Mouse (Mus musculus): ENCODE results near the gene Clybl. TPM values are rescaled to one million over a fixed set of nuclear protein-coding genes. Genes with fewer than 3 reads are reported as not detected.

Gene Clybl
- polyA plus RNA-seq, 1 experiment from 2014 or later: 30.0 TPM

DNA sequence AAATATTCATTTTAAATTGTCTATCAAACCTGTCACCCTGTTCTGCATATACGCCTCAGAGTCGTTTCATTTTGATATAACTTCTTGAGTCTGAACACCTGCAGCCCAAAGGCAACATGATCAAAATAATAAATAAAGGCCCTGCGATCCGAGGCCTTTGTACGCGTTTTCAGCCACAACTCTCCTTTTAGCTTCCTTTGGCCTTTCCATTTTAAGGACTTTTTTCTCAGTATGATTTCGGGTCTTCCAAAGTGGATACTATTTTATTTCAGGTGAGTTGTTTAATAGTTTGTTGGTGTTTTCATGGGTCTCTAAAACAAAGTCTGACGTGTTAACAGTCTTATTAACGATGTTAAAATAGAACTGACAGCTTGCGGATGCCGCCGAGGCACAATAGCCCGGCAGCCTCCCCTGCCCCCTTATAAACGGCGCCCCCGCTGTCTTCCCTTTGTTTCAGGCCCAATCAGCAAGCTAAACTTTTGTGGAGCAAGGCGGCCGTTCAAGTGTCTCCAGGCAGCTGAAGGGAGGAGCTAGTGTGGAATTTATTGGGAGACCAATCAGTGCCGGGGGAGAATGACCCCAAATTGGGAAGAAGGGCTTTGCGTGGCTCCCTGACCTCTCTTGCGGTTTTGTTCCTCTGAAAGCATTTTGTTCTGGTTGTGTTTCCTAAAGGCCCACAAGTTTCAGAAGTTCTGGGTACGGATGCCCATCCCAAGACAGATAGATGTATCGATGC, 47.5 kb downstream of the Clybl start:
- Histone ChIP-seq H3K4me1 (no peaks in the 10 kb centered on the region), H3K9me3 (replicated peaks) (no peaks in the 10 kb centered on the region), H3K27ac (no peak overlapping the region), H3K9ac (no peak overlapping the region), H3K4me3 (no peak overlapping the region), H3K4me2 (no peak overlapping the region), H3K36me3 (no peaks in the 10 kb centered on the region), H3K27me3 (replicated peaks) (peaks cover 49% of the 10 kb centered on the region)
- WGBS (ENCODE audit: insufficient replicate concordance): 35% methylated on average over 23 of the region's 23 CpGs
- no peak for ATAC-seq

DNA sequence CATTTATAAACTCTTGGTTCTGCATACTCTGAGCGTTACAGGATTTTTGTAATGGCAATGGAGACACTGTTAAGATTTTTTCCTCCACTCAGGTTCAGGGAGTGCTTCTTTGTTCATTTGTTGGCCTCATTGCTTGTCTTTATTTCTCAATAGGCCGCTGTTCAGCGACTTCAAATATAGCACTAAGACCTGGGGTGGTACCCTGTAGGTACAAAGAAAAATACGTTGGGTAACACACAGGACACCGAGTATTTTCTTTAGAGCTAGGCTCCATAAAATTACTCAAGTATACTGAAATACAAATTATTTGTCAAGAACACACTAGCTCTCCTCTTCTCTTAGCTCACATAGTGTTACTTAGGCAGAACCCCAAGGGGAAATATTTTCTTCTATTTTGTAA, 48.5 kb downstream of the Clybl start:
- H3K4me2 ChIP-seq: no peak overlapping the region
- H3K27ac ChIP-seq: no peak overlapping the region
- H3K36me3 ChIP-seq: no peaks in the 10 kb centered on the region
- WGBS (ENCODE audit: insufficient replicate concordance): 77% methylated on average over 5 of the region's 5 CpGs
- no peak overlapping the region for H3K9ac ChIP-seq
- H3K27me3 ChIP-seq (replicated peaks): peaks cover 44% of the 10 kb centered on the region
- H3K9me3 ChIP-seq (replicated peaks): no peaks in the 10 kb centered on the region
- ATAC-seq: no peak
- H3K4me1 ChIP-seq: no peaks in the 10 kb centered on the region
- no peak overlapping the region for H3K4me3 ChIP-seq

DNA sequence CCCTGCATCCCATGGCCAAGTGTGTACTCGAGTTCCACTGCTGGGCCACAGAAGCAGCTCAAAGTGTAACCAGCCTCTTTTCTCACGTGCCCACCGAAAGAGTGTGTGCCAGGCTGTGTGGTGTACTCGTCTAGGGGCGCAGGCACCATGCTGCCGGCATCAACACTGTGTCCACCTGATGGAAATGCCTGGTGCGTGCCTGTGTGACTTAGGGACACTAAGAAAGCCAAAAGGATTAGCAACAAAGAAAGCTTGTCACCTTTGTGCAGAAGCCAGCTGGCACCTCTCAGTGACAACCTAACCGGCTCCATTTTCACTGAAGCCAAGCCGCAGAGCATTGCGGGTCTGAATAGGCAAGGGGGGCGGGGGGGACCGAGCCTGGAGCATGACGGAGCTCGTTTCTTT, 49.1 kb downstream of the Clybl start:
- WGBS (ENCODE audit: insufficient replicate concordance): 69% methylated on average over 14 of the region's 14 CpGs
- H3K9me3 ChIP-seq (replicated peaks): no peaks in the 10 kb centered on the region
- no peaks in the 10 kb centered on the region for H3K4me1 ChIP-seq
- ATAC-seq: no peak
- H3K27me3 ChIP-seq (replicated peaks): peaks cover 38% of the 10 kb centered on the region
- no peak overlapping the region for H3K9ac ChIP-seq
- no peak overlapping the region for H3K27ac ChIP-seq
- no peak overlapping the region for H3K4me2 ChIP-seq
- no peaks in the 10 kb centered on the region for H3K36me3 ChIP-seq
- no peak overlapping the region for H3K4me3 ChIP-seq

DNA sequence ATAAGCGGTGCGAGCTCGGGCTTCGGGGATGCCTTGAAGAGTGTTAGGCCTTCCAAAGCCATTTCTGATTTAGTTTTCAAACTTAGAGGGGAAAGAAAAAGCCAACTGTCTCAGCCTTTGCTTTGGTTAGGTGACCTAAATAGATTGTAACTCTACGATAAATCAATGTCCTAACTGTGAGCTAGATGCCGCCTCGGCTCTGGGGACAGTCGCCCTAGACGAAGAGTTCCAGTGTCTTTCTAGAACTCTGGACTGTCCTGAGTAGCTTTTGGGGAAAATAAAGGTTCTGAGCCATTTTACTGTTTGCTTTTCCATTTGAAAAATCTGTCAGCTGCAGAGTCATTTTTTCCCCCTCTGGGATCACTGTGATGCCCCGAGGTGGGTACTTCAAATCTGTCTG, 49.6 kb downstream of the Clybl start:
- Histone ChIP-seq H3K9me3 (replicated peaks) (no peaks in the 10 kb centered on the region), H3K4me2 (no peak overlapping the region), H3K27ac (no peak overlapping the region), H3K4me3 (no peak overlapping the region), H3K4me1 (no peaks in the 10 kb centered on the region), H3K27me3 (replicated peaks) (peaks cover 36% of the 10 kb centered on the region), H3K9ac (no peak overlapping the region), H3K36me3 (no peaks in the 10 kb centered on the region)
- 81% methylated on average over 10 of the region's 10 CpGs for WGBS (ENCODE audit: insufficient replicate concordance)
- no peak for ATAC-seq

DNA sequence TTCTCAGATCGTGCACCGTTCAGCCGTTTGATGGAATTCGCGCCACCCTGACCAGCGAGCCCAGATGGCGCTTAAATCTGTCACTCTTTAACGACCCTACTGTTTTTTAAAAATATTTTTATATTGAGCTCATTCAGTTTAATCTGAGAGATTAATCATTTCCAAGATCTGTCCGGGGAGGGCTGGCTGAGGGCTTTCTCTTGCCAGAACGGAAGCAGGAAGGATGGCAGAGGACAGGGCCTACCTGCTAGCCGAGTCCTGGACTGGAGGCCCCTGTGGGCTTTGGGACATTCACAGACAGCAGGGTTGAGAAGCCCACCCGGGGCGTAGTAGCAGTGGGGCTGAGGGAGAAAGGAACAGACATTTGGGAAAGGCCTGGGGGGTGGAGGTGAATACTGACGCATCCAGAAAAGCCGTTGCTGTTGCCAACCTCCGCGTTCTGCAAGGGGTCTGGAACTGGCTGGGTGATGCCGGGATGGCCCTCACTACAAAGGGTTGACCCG, 51.8 kb downstream of the Clybl start:
- Histone ChIP-seq H3K36me3 (no peaks in the 10 kb centered on the region), H3K9ac (no peak overlapping the region), H3K4me3 (no peak overlapping the region), H3K9me3 (replicated peaks) (no peaks in the 10 kb centered on the region), H3K4me1 (no peaks in the 10 kb centered on the region), H3K27ac (no peak overlapping the region), H3K4me2 (no peak overlapping the region), H3K27me3 (replicated peaks) (peaks cover 22% of the 10 kb centered on the region)
- WGBS (ENCODE audit: insufficient replicate concordance): 77% methylated on average over 19 of the region's 19 CpGs
- no peak for ATAC-seq

DNA sequence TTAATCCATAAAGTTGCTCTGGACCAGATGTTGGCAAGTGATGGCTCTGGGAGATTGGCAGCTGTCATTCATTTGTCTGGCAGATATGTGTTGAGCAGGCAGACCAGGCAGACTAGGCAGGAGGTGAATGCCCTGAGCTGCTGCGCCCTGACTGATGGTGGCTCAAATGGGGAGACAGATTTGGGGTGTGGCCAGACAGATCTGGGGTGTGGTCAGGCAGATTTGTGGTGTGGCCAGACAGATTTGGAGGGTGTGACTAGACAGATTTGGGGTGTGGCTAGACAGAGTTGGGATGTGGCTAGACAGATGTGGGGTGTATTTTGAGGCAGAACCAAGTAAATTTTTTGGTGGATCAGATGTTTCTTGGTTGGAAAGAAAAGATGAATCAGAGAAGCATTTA, 62.4 kb downstream of the Clybl start:
- no peak for ATAC-seq
- WGBS (ENCODE audit: insufficient replicate concordance): 77% methylated on average over 1 of the region's 1 CpGs
- no peaks in the 10 kb centered on the region for H3K36me3 ChIP-seq
- H3K4me2 ChIP-seq: no peak overlapping the region
- H3K4me3 ChIP-seq: no peak overlapping the region
- H3K4me1 ChIP-seq: no peaks in the 10 kb centered on the region
- no peaks in the 10 kb centered on the region for H3K27me3 ChIP-seq (replicated peaks)
- no peak overlapping the region for H3K27ac ChIP-seq
- no peaks in the 10 kb centered on the region for H3K9me3 ChIP-seq (replicated peaks)
- no peak overlapping the region for H3K9ac ChIP-seq

DNA sequence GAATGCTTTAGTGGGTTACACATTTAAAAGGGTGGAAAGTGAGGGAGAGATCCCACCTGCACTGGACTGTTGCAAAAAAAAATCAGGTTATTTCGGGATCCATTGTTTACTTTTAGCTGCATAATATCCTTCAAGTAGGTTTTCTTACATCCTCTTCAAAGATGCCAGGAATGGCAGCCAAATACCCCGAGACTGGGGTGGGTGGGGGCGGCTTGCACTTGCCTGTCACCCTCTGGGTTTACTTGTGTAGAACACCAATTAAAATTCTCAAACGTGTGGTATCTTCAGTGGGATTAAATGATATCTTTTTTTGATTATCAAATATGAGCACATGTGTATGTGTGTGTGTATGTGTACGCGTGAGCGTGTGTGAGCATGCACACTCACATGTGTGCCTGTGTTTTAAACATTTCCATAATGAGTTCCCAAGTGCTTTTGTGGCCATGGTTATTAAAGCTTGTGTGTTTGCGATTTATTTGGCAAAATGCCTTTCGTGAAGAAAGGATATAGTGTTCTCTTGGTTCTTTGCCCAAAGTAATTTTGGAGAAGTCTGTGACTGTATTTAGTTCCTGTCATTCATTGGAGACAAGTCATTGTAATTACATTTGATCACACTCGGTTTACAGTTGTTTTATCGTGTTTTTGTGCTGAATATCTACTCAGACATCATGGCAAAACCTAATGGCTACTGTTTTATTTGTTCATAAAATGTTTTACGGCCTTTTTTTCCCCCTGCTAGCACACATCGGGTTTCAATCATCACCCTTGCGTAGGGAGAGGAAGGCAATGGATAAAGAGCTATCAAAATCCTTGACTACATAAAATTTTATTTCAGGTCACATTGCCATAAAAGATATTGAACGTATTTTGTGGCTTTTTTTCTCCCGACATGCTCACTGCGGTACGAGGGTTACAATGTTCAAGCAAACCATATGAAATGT, 65.7 kb downstream of the Clybl start:
- Histone ChIP-seq H3K4me3 (no peak overlapping the region), H3K27me3 (replicated peaks) (no peaks in the 10 kb centered on the region; the same call in 1 of the 2 replicates), H3K9me3 (replicated peaks) (no peaks in the 10 kb centered on the region), H3K4me2 (no peak overlapping the region), H3K4me1 (no peaks in the 10 kb centered on the region), H3K27ac (no peak overlapping the region), H3K36me3 (no peaks in the 10 kb centered on the region), H3K9ac (no peak overlapping the region)
- 83% methylated on average over 18 of the region's 18 CpGs for WGBS (ENCODE audit: insufficient replicate concordance)
- no peak for ATAC-seq

DNA sequence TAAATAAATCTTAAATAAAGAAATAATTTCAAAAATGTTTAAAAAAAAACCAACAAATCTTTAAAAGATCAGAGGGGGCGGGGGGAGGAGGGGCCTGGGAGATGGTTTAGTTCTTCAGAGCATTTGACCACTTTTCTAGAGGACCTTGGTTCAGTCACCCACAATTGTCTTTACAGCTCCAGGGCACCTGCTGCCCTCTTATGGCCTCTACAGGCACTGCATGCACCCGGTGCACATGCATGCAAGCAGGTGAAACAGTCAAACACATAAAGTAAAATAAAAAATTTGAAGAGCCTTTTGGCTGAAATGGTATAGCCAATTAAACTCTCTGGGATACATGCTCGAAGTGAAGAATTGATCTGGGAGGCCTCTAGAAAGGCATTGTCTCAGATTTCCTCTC, 67.6 kb downstream of the Clybl start:
- WGBS (ENCODE audit: insufficient replicate concordance): 68% methylated on average over 3 of the region's 3 CpGs

DNA sequence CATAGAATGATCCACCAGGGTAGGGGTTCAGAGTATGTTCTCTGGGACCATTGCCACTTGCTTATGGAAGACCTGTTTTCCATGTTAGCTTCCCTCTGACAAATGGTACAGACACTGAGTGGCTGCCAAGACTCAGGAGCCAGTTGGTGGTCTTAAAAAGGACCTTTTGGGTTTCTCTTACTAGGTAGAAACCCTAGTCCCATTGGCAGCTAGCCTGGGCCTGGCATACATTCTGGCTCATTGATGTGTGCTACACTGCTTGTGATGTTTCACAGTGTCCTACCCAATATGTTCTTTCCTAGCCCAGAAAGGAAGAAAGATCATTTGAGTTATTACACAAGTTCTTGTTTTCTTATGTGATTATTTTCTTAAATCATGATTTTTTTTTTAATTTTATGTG, 69.8 kb downstream of the Clybl start:
- ATAC-seq: no peak
- H3K4me1 ChIP-seq: no peaks in the 10 kb centered on the region
- H3K9ac ChIP-seq: no peak overlapping the region
- H3K4me3 ChIP-seq: no peak overlapping the region
- no peak overlapping the region for H3K27ac ChIP-seq
- no peak overlapping the region for H3K4me2 ChIP-seq
- peaks cover 25% of the 10 kb centered on the region for H3K27me3 ChIP-seq (replicated peaks)
- no peaks in the 10 kb centered on the region for H3K9me3 ChIP-seq (replicated peaks)
- H3K36me3 ChIP-seq: no peaks in the 10 kb centered on the region

More for the DNA sequence above, 67.6 kb downstream of the Clybl start:
- no peak overlapping the region for H3K27ac ChIP-seq
- no peak for ATAC-seq
- no peaks in the 10 kb centered on the region for H3K4me1 ChIP-seq
- H3K4me3 ChIP-seq: no peak overlapping the region
- no peak overlapping the region for H3K4me2 ChIP-seq
- no peak overlapping the region for H3K9ac ChIP-seq
- no peaks in the 10 kb centered on the region for H3K9me3 ChIP-seq (replicated peaks)
- H3K27me3 ChIP-seq (replicated peaks): peaks cover 6% of the 10 kb centered on the region
- H3K36me3 ChIP-seq: no peaks in the 10 kb centered on the region

DNA sequence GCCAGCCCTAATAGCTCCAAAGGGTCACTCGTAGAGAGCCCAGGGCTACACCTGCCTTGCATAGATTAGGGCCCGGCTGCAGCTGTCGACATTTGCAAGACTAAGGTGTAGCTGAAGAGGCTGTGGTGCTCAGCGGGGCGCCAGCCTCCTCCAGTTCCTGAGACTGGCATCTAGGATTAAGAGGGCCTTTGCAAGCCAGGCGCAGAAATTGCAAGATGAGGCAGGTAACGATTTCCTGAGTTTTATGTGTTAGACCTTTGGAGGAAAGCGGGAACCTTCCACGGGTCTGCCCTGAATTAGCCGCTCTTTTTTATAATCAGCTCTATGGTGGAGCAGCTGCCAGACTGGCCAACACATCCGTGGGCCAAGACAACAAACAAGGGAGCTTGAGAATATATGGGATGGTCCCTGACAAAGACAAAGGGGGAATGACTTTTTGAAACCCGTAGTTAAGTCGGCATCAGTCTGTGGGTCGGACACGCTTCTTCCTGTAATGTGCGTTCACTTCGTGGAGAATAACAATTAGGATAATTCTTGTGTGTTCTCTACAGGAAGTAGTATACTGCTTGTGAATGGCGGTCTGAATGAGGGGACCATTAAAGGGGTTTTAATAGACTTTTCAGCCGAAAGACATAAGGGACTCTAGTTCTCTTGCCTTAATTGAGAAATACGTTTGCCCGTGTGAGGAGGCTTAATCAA, 74.2 kb downstream of the Clybl start:
- no peak for ATAC-seq
- H3K4me3 ChIP-seq: no peak overlapping the region
- WGBS (ENCODE audit: insufficient replicate concordance): 20% methylated on average over 21 of the region's 21 CpGs

DNA sequence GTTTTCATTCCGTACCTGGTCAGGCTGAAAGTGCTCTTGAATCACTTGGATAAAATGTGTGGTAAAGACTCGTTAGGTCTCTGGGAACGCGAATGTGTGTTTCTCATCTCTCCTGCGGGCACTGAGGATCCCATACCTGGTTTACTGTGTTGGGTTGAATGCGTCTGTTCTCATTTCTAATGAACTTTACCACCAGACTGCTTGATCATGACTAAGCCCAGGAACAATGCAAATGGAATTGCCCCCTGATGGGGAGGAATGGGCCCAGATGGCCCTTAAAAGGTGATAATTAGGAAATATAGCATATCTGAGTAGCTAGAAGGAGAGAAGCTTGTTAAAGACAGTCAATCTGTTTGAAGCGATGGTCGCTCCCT, 74.7 kb downstream of the Clybl start:
- Histone ChIP-seq H3K9me3 (replicated peaks) (no peaks in the 10 kb centered on the region), H3K27ac (no peak overlapping the region), H3K36me3 (no peaks in the 10 kb centered on the region), H3K9ac (no peak overlapping the region), H3K4me3 (no peak overlapping the region), H3K4me2 (no peak overlapping the region), H3K4me1 (no peaks in the 10 kb centered on the region), H3K27me3 (replicated peaks) (peaks cover 36% of the 10 kb centered on the region)
- 39% methylated on average over 8 of the region's 8 CpGs for WGBS (ENCODE audit: insufficient replicate concordance)
- no peak for ATAC-seq

More for the DNA sequence above, 74.2 kb downstream of the Clybl start:
- no peaks in the 10 kb centered on the region for H3K9me3 ChIP-seq (replicated peaks)
- H3K4me1 ChIP-seq: no peaks in the 10 kb centered on the region
- no peak overlapping the region for H3K9ac ChIP-seq
- H3K4me2 ChIP-seq: no peak overlapping the region
- H3K27me3 ChIP-seq (replicated peaks): peaks cover 36% of the 10 kb centered on the region
- no peak overlapping the region for H3K27ac ChIP-seq
- no peaks in the 10 kb centered on the region for H3K36me3 ChIP-seq

DNA sequence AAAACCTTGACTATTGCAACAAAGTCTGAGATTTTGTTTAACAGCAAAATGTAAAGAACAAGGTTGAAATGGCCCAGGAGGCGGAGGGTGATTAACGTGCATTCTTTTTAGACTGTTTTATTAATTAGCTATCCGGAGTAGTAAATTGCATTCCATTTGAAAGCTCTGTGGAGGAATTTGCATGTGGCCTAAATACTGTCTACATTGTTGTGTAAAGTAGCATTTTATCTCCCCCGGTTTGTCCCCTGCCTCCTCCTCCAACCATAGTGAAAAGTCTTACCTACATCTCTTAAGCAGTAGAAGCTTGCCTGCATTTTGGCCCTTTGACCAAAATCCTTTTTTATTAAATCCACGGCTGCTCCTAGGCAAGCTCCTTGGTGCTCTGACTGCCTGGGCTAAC, 76.8 kb downstream of the Clybl start:
- no peak for ATAC-seq
- H3K4me2 ChIP-seq: no peak overlapping the region
- H3K4me3 ChIP-seq: no peak overlapping the region
- 60% methylated on average over 5 of the region's 5 CpGs for WGBS (ENCODE audit: insufficient replicate concordance)
- peaks cover 36% of the 10 kb centered on the region for H3K27me3 ChIP-seq (replicated peaks)
- H3K9me3 ChIP-seq (replicated peaks): no peaks in the 10 kb centered on the region
- H3K36me3 ChIP-seq: no peaks in the 10 kb centered on the region
- no peaks in the 10 kb centered on the region for H3K4me1 ChIP-seq
- H3K9ac ChIP-seq: no peak overlapping the region
- H3K27ac ChIP-seq: no peak overlapping the region
